Mouse (Mus musculus) embryonic facial prominence, embryonic 12.5 days (tissue): ENCODE results near the gene Gm49380. TPM values are rescaled to one million over a fixed set of nuclear protein-coding genes. Genes with fewer than 3 reads are reported as not detected.

Source experiments
- ATAC-seq: fragments of 200-750 bp; cut with Nextera tagmentation; 2 replicates; pipeline ENCODE4 v1.8.0; 2017; ENCODE audit not compliant: insufficient number of reproducible peaks, insufficient read depth, low FRiP score, low TSS enrichment
- H3K27ac ChIP-seq: fragments of 300-500 bp; sonication (generic); 2 replicates; pipeline ENCODE4 v1.5.1; 2016; ENCODE audit warnings: mild to moderate bottlenecking
- H3K27me3 ChIP-seq: fragments of 300-500 bp; sonication (generic); 2 replicates; pipeline ENCODE4 v1.6.1; 2016; ENCODE audit warnings: mild to moderate bottlenecking, moderate library complexity
- H3K36me3 ChIP-seq: fragments of 300-500 bp; sonication (generic); 2 replicates; pipeline ENCODE4 v1.6.1; 2016; ENCODE audit warnings: mild to moderate bottlenecking
- H3K4me1 ChIP-seq: fragments of 300-500 bp; sonication (generic); 2 replicates; pipeline ENCODE4 v1.6.1; 2016
- H3K4me2 ChIP-seq: fragments of 300-500 bp; sonication (generic); replicated peaks from 2 replicates; pipeline ENCODE4 v1.6.1; 2016; ENCODE audit warnings: mild to moderate bottlenecking, moderate library complexity
- H3K4me3 ChIP-seq: fragments of 300-500 bp; sonication (generic); 2 replicates; pipeline ENCODE4 v1.5.1; 2016; ENCODE audit warnings: mild to moderate bottlenecking
- H3K9ac ChIP-seq: fragments of 300-500 bp; sonication (generic); 2 replicates; pipeline ENCODE4 v1.6.1; 2016; ENCODE audit warnings: mild to moderate bottlenecking, moderate library complexity
- H3K9me3 ChIP-seq: fragments of 300-500 bp; sonication (generic); 2 replicates; pipeline ENCODE4 v1.6.1; 2016; ENCODE audit warnings: mild to moderate bottlenecking, moderate library complexity
- WGBS: fragments of 180-500 bp; shearing (Covaris S2); methylation state at CpG from one replicate; pipeline ENCODE4 v1.1.7; 2016; 5-methylcytosine and 5-hydroxymethylcytosine counted together
- polyA plus RNA-seq: library from polyadenylated mRNA; unstranded; fragments of >200 nt; fragmentation: Nextera tagmentation; extraction: Ambion mirVana; gene quantifications from 2 replicates; pipeline ENCODE4 v1.2.1, GENCODE M21; 2016

Gm49380 gene
- polyA plus RNA-seq, 1 experiment from 2014 or later, result 0.19 TPM

- no peak for ATAC-seq
- Histone ChIP-seq H3K27me3 (no peaks in the 10 kb centered on the region), H3K4me2 (no peak overlapping the region), H3K27ac (no peak overlapping the region), H3K9me3 (no peaks in the 10 kb centered on the region), H3K9ac (no peak overlapping the region), H3K36me3 (peaks cover 37% of the 10 kb centered on the region), H3K4me3 (no peak overlapping the region), H3K4me1 (peaks cover 47% of the 10 kb centered on the region)
- 97% methylated on average over 7 of the region's 7 CpGs for WGBS
These were observed 7.1 kb downstream of the Gm49380 start for GRCm38 (mm10) chr9:44106182-44106581.

- peaks cover 45% of the 10 kb centered on the region for H3K4me1 ChIP-seq
- no peak overlapping the region for H3K9ac ChIP-seq
- ATAC-seq, result no peak
- no peaks in the 10 kb centered on the region for H3K9me3 ChIP-seq
- H3K4me3 ChIP-seq, result no peak overlapping the region
- H3K36me3 ChIP-seq, result peaks cover 37% of the 10 kb centered on the region
- 90% methylated on average over 10 of the region's 10 CpGs for WGBS
- no peaks in the 10 kb centered on the region for H3K27me3 ChIP-seq
- no peak overlapping the region for H3K4me2 ChIP-seq
- H3K27ac ChIP-seq, result no peak overlapping the region
These were observed 7.5 kb downstream of the Gm49380 start for GRCm38 (mm10) chr9:44105781-44106180.

GRCm38 (mm10) chr9:44104881-44105280 is 8.4 kb downstream of the Gm49380 start:
- H3K36me3 ChIP-seq, result peaks cover 30% of the 10 kb centered on the region
- WGBS, result 95% methylated on average over 7 of the region's 7 CpGs
- peaks cover 36% of the 10 kb centered on the region for H3K4me1 ChIP-seq
- ATAC-seq, result no peak
- H3K9me3 ChIP-seq, result no peaks in the 10 kb centered on the region
- H3K4me2 ChIP-seq, result no peak overlapping the region
- no peak overlapping the region for H3K9ac ChIP-seq
- no peaks in the 10 kb centered on the region for H3K27me3 ChIP-seq
- no peak overlapping the region for H3K27ac ChIP-seq
- no peak overlapping the region for H3K4me3 ChIP-seq

GRCm38 (mm10) chr9:44101490-44101889 is 11.8 kb downstream of the Gm49380 start, which contains the start of gene Mfrp:
Gene Mfrp (plus strand): TSS chr9:44101729.
- peaks cover 20% of the 10 kb centered on the region for H3K36me3 ChIP-seq
- peaks cover 3% of the 10 kb centered on the region for H3K4me1 ChIP-seq
- H3K27me3 ChIP-seq, result no peaks in the 10 kb centered on the region
- ATAC-seq, result no peak
- no peaks in the 10 kb centered on the region for H3K9me3 ChIP-seq
- H3K4me3 ChIP-seq, result no peak within 1 kb of the TSS
- no peak within 1 kb of the TSS for H3K27ac ChIP-seq
- 37% methylated on average over 9 of the region's 9 CpGs for WGBS
- no peak within 1 kb of the TSS for H3K4me2 ChIP-seq
- H3K9ac ChIP-seq, result no peak within 1 kb of the TSS

- H3K4me2 ChIP-seq, result no peak overlapping the region
- no peaks in the 10 kb centered on the region for H3K9me3 ChIP-seq
- H3K27ac ChIP-seq, result no peak overlapping the region
- no peak overlapping the region for H3K4me3 ChIP-seq
- H3K36me3 ChIP-seq, result 0 out of 2 replicates have a peak, but pooled peaks cover 6% of the 10 kb centered on the region
- H3K27me3 ChIP-seq, result no peaks in the 10 kb centered on the region
- peaks cover 4% of the 10 kb centered on the region for H3K4me1 ChIP-seq
- no peak for ATAC-seq
- WGBS, result 34% methylated on average over 9 of the region's 9 CpGs
- H3K9ac ChIP-seq, result no peak overlapping the region
These were observed 16.8 kb downstream of the Gm49380 start for GRCm38 (mm10) chr9:44096536-44096935.

GRCm38 (mm10) chr9:44095781-44096180 is 17.5 kb downstream of the Gm49380 start:
- Histone ChIP-seq H3K27ac (no peak overlapping the region), H3K36me3 (0 out of 2 replicates have a peak, but pooled peaks cover 6% of the 10 kb centered on the region), H3K4me3 (no peak overlapping the region), H3K9me3 (no peaks in the 10 kb centered on the region), H3K9ac (no peak overlapping the region), H3K27me3 (no peaks in the 10 kb centered on the region), H3K4me1 (peaks cover 4% of the 10 kb centered on the region), H3K4me2 (no peak overlapping the region)
- 89% methylated on average over 9 of the region's 9 CpGs for WGBS
- no peak for ATAC-seq

- Histone ChIP-seq H3K27ac (no peak overlapping the region), H3K9ac (no peak overlapping the region), H3K27me3 (no peaks in the 10 kb centered on the region), H3K4me3 (no peak overlapping the region), H3K4me2 (no peak overlapping the region), H3K36me3 (0 out of 2 replicates have a peak, but pooled peaks cover 6% of the 10 kb centered on the region), H3K4me1 (peaks cover 4% of the 10 kb centered on the region), H3K9me3 (no peaks in the 10 kb centered on the region)
- no peak for ATAC-seq
- WGBS, result 78% methylated on average over 3 of the region's 3 CpGs
These were observed 18.6 kb downstream of the Gm49380 start for GRCm38 (mm10) chr9:44094737-44095136.

- H3K36me3 ChIP-seq, result 0 out of 2 replicates have a peak, but pooled peaks cover 6% of the 10 kb centered on the region
- no peak overlapping the region for H3K27ac ChIP-seq
- no peak overlapping the region for H3K4me2 ChIP-seq
- ATAC-seq, result no peak
- peaks cover 5% of the 10 kb centered on the region for H3K4me1 ChIP-seq
- WGBS, result 37% methylated on average over 24 of the region's 24 CpGs
- H3K27me3 ChIP-seq, result no peaks in the 10 kb centered on the region
- H3K9ac ChIP-seq, result no peak overlapping the region
- H3K4me3 ChIP-seq, result no peak overlapping the region
- no peaks in the 10 kb centered on the region for H3K9me3 ChIP-seq
These were observed 19.4 kb downstream of the Gm49380 start for GRCm38 (mm10) chr9:44093612-44094503.

GRCm38 (mm10) chr9:44088877-44089608 is 24.3 kb downstream of the Gm49380 start:
- ATAC-seq, result no peak
- Histone ChIP-seq H3K9me3 (no peaks in the 10 kb centered on the region), H3K9ac (no peak overlapping the region), H3K27me3 (peaks cover 23% of the 10 kb centered on the region), H3K4me1 (peaks cover 36% of the 10 kb centered on the region), H3K36me3 (0 out of 2 replicates have a peak, but pooled peaks cover 6% of the 10 kb centered on the region), H3K27ac (no peak overlapping the region), H3K4me3 (no peak overlapping the region), H3K4me2 (no peak overlapping the region)
- WGBS, result 58% methylated on average over 12 of the region's 12 CpGs

- H3K27me3 ChIP-seq, result peaks cover 28% of the 10 kb centered on the region
- no peak overlapping the region; the same call in 1 of the 2 replicates for H3K4me2 ChIP-seq
- no peak overlapping the region for H3K27ac ChIP-seq
- 0 out of 2 replicates have a peak, but pooled peaks cover 6% of the 10 kb centered on the region for H3K36me3 ChIP-seq
- no peak overlapping the region for H3K9ac ChIP-seq
- ATAC-seq, result no peak; the same call in 1 of the 2 replicates
- WGBS, result 7% methylated on average over 15 of the region's 15 CpGs
- H3K9me3 ChIP-seq, result no peaks in the 10 kb centered on the region
- H3K4me3 ChIP-seq, result 0 out of 2 replicates have a peak overlapping the region, but pooled peaks have one; percentile 1
- H3K4me1 ChIP-seq, result peaks cover 40% of the 10 kb centered on the region
These were observed 25.4 kb downstream of the Gm49380 start for GRCm38 (mm10) chr9:44087761-44088455.

- H3K36me3 ChIP-seq, result 0 out of 2 replicates have a peak, but pooled peaks cover 1% of the 10 kb centered on the region
- H3K9me3 ChIP-seq, result no peaks in the 10 kb centered on the region
- WGBS, result 35% methylated on average over 10 of the region's 10 CpGs
- H3K27me3 ChIP-seq, result peaks cover 28% of the 10 kb centered on the region
- H3K4me1 ChIP-seq, result peaks cover 40% of the 10 kb centered on the region
- H3K9ac ChIP-seq, result no peak overlapping the region
- no peak for ATAC-seq
- no peak overlapping the region for H3K27ac ChIP-seq
- H3K4me2 ChIP-seq, result no peak overlapping the region
- H3K4me3 ChIP-seq, result no peak overlapping the region
These were observed 26.3 kb downstream of the Gm49380 start for GRCm38 (mm10) chr9:44086960-44087359.
